In genomic region chr11:25978736-25979276, GRCm38 (mm10) we compare ENCODE assay signal across 24 mouse cellular contexts.
"Had no signal": no experiment of that assay in that cellular context is flagged by ENCODE, and none has a peak within 500 bp of the region (broad histone marks: within the 10 kb centered on the region; RNA-seq: fewer than 3 reads in every experiment).

No protein-coding gene starts in this region.

- ATAC-seq: intestine, postnatal 0 days; liver, embryonic 12.5 days; midbrain, embryonic 13.5 days; midbrain, embryonic 16.5 days had no signal

- DNase-seq: kidney, adult 2 months; kidney, postnatal 25 days; layer of hippocampus, adult 9-11 months; liver; lung, adult 18-20 months; lung, postnatal 10 days; lung, postnatal 36 days; right cerebral cortex, adult 18-20 months; right cerebral cortex, postnatal 25 days; spleen, adult 18-20 months; thymus, postnatal 25 days had no signal

- H3K27me3 ChIP-seq: limb, embryonic 13.5 days; liver, embryonic 12.5 days; liver, embryonic 15.5 days; lung, embryonic 15.5 days; megakaryocyte, embryonic 14.5 days; midbrain, embryonic 13.5 days; stomach, embryonic 15.5 days had no signal

- H3K36me3 ChIP-seq: limb, embryonic 10.5 days; limb, embryonic 13.5 days; liver, embryonic 12.5 days; liver, embryonic 15.5 days; lung, embryonic 15.5 days; midbrain, embryonic 13.5 days; stomach, embryonic 15.5 days had no signal

- H3K9ac ChIP-seq: limb, embryonic 13.5 days; liver, embryonic 12.5 days; liver, embryonic 15.5 days; lung, embryonic 15.5 days; midbrain, embryonic 13.5 days; stomach, embryonic 15.5 days had no signal

- H3K4me2 ChIP-seq: limb, embryonic 13.5 days; liver, embryonic 12.5 days; liver, embryonic 15.5 days; lung, embryonic 15.5 days; midbrain, embryonic 13.5 days; stomach, embryonic 15.5 days had no signal

- H3K4me1 ChIP-seq: limb, embryonic 10.5 days; limb, embryonic 13.5 days; liver, embryonic 12.5 days; liver, embryonic 15.5 days; lung, embryonic 15.5 days; megakaryocyte, embryonic 14.5 days; midbrain, embryonic 13.5 days; stomach, embryonic 15.5 days had no signal

- H3K27ac ChIP-seq: kidney, postnatal 0 days; layer of hippocampus, adult 2 months; limb, embryonic 10.5 days; limb, embryonic 13.5 days; liver, embryonic 12.5 days; liver, embryonic 15.5 days; lung, embryonic 15.5 days; midbrain, embryonic 13.5 days; stomach, embryonic 15.5 days had no signal

- H3K4me3 ChIP-seq: layer of hippocampus, adult 2 months; limb, embryonic 10.5 days; limb, embryonic 13.5 days; liver, embryonic 12.5 days; liver, embryonic 15.5 days; lung, embryonic 15.5 days; megakaryocyte, embryonic 14.5 days; midbrain, embryonic 13.5 days; myocyte; stomach, embryonic 15.5 days had no signal

- H3K9me3 ChIP-seq: limb, embryonic 10.5 days; limb, embryonic 13.5 days; liver, embryonic 12.5 days; liver, embryonic 15.5 days; lung, embryonic 15.5 days; megakaryocyte, embryonic 14.5 days; midbrain, embryonic 13.5 days; stomach, embryonic 15.5 days had no signal
